ENCODE assay signal across 24 mouse cellular contexts in the genomic region with DNA sequence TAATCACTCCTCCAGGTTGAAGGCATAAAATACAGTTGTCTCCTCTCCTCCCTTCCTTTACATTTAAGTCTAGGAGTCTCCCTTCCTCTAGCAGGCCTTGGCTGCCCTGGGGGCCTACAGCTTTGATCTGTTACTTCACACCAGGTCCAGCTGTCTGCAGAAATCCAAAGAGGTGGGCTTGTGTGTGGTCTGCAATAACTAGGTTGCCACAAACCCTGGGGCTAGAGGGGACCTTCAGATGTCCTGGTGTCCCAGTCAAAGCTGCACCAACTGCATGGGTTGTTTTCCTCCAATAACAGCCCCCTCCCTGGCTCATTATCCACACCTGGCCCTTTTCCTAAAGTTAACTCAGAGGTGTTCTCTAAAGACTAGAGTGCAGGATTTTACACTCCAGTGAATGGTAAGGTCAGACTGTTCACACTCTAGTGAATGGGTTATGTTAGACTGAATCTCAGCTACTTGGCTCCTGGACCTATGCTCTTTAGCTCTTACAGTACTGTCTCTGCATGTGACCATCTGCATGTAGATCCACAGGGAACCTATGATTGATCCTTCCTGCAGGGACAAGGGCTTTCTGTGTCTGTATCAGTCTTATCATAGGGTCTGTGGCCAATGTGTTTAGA. TPM values are rescaled to one million over a fixed set of nuclear protein-coding genes. Genes with fewer than 3 reads are reported as not detected.
DNase-seq lines count a peak whose midpoint lies in the region; ATAC-seq lines count a peak whose summit lies in the region.
"Had no signal": no experiment of that assay in that cellular context is flagged by ENCODE, and none has a peak within 500 bp of the region (broad histone marks: within the 10 kb centered on the region; RNA-seq: fewer than 3 reads in every experiment).

No protein-coding gene starts in this region.

- H3K27me3 ChIP-seq in heart, embryonic 13.5 days (replicated peaks): no peaks in the 10 kb centered on the region
- peaks cover 2% of the 10 kb centered on the region; the same call in 1 of the 2 replicates for H3K27me3 ChIP-seq in limb, embryonic 12.5 days
- H3K27me3 ChIP-seq: hindbrain, embryonic 12.5 days; limb, embryonic 15.5 days; neural tube, embryonic 12.5 days had no signal

- H3K36me3 ChIP-seq in heart, embryonic 13.5 days: peaks cover 45% of the 10 kb centered on the region
- H3K36me3 ChIP-seq in limb, embryonic 12.5 days: no peaks in the 10 kb centered on the region
- H3K36me3 ChIP-seq: forebrain, embryonic 10.5 days; hindbrain, embryonic 12.5 days; limb, embryonic 15.5 days; neural tube, embryonic 12.5 days had no signal

- no peak for ATAC-seq in heart, embryonic 13.5 days (ENCODE audit: extremely low read depth, insufficient number of reproducible peaks, low FRiP score, low TSS enrichment)
- ATAC-seq in limb, embryonic 12.5 days (ENCODE audit: insufficient number of reproducible peaks, insufficient read depth, low FRiP score, low TSS enrichment, low read depth): no peak
- ATAC-seq: forebrain, embryonic 16.5 days had no signal

- H3K9me3 ChIP-seq in heart, embryonic 13.5 days: no peaks in the 10 kb centered on the region
- no peaks in the 10 kb centered on the region for H3K9me3 ChIP-seq in limb, embryonic 12.5 days
- H3K9me3 ChIP-seq: forebrain, embryonic 10.5 days; hindbrain, embryonic 12.5 days; limb, embryonic 15.5 days; neural tube, embryonic 12.5 days had no signal

- H3K27ac ChIP-seq in heart, embryonic 13.5 days (replicated peaks): peak overlapping the region; percentile 71
- H3K27ac ChIP-seq in limb, embryonic 12.5 days: 0 out of 2 replicates have a peak overlapping the region, but pooled peaks have one; percentile 29
- H3K27ac ChIP-seq: forebrain, embryonic 10.5 days; hindbrain, embryonic 12.5 days; limb, embryonic 15.5 days; liver, embryonic 14.5 days; neural tube, embryonic 12.5 days had no signal

- H3K4me1 ChIP-seq in heart, embryonic 13.5 days: peaks cover 97% of the 10 kb centered on the region
- peaks cover 55% of the 10 kb centered on the region for H3K4me1 ChIP-seq in limb, embryonic 12.5 days (replicated peaks)

- H3K4me3 ChIP-seq in heart, embryonic 13.5 days: no peak overlapping the region
- H3K4me3 ChIP-seq in limb, embryonic 12.5 days (replicated peaks): no peak overlapping the region
- H3K4me3 ChIP-seq: forebrain, embryonic 10.5 days; hindbrain, embryonic 12.5 days; limb, embryonic 15.5 days; neural tube, embryonic 12.5 days had no signal

- H3K9ac ChIP-seq in heart, embryonic 13.5 days: peak overlapping the region; percentile 17; the same call in 1 of the 2 replicates
- H3K9ac ChIP-seq in limb, embryonic 12.5 days (replicated peaks): no peak overlapping the region
- H3K9ac ChIP-seq: hindbrain, embryonic 12.5 days; limb, embryonic 15.5 days; liver, embryonic 14.5 days; lung, embryonic 14.5 days; neural tube, embryonic 12.5 days had no signal

- no peak overlapping the region for H3K4me2 ChIP-seq in heart, embryonic 13.5 days
- no peak overlapping the region for H3K4me2 ChIP-seq in limb, embryonic 12.5 days
- H3K4me2 ChIP-seq: hindbrain, embryonic 12.5 days; limb, embryonic 15.5 days; lung, embryonic 14.5 days; neural tube, embryonic 12.5 days had no signal

- no peak for DNase-seq in heart, postnatal 4 days
- DNase-seq in kidney, adult 11 months: peak; percentile 28
- DNase-seq in kidney, postnatal 10 days: no peak
- DNase-seq in retina, postnatal 1 day: peak; percentile 15
- no peak for DNase-seq in retina, embryonic 14.5 days (ENCODE audit: low spot score)
- no peak for DNase-seq in neural tube, embryonic 10.5 days (ENCODE audit: extremely low spot score, low spot score)
- DNase-seq: adrenal gland, adult 2 months; cerebellum, adult 11-12 months; cerebellum, postnatal 10 days; gastrocnemius, postnatal 36 days; kidney, adult 18-20 months; layer of hippocampus, postnatal 36 days; lung, embryonic 14.5 days; lung, postnatal 4 days; midbrain, embryonic 14.5 days; thymus, postnatal 25 days had no signal

RNA-seq across cellular contexts. Expression of a gene that starts 14.1 kb away (rescaled TPM):
- polyA plus RNA-seq in heart, embryonic 13.5 days (2015; fragmentation: Nextera tagmentation; extraction: Ambion mirVana): 83.9 and 95.4 TPM in 2 replicates
- 100 to 1,000 TPM; 107 to 115 TPM for total RNA-seq in heart, postnatal 4 days (2021)
- polyA plus RNA-seq in limb, embryonic 12.5 days (2016; fragmentation: Nextera tagmentation; extraction: Ambion mirVana): 10.8 and 13.4 TPM in 2 replicates

Comparison
In these comparisons a context has a peak if more than half of its experiments do, and no peak if none do; other contexts are left out.
1. DNase-seq: peak in kidney, adult 11 months (single experiment) and retina, postnatal 1 day (single experiment); none in heart, postnatal 4 days (single experiment), kidney, postnatal 10 days (single experiment), retina, embryonic 14.5 days (single experiment) and neural tube, embryonic 10.5 days (single experiment).